Mouse (Mus musculus): Measurements from ENCODE around the gene Gm43720. TPM values are rescaled to one million over a fixed set of nuclear protein-coding genes. Genes with fewer than 3 reads are reported as not detected.
A peak's percentile ranks its signal among the peaks of the same experiment; 100 is the strongest.

The Gm43720 gene
- total RNA-seq, 2 experiments from 2014 or later: not detected

DNA sequence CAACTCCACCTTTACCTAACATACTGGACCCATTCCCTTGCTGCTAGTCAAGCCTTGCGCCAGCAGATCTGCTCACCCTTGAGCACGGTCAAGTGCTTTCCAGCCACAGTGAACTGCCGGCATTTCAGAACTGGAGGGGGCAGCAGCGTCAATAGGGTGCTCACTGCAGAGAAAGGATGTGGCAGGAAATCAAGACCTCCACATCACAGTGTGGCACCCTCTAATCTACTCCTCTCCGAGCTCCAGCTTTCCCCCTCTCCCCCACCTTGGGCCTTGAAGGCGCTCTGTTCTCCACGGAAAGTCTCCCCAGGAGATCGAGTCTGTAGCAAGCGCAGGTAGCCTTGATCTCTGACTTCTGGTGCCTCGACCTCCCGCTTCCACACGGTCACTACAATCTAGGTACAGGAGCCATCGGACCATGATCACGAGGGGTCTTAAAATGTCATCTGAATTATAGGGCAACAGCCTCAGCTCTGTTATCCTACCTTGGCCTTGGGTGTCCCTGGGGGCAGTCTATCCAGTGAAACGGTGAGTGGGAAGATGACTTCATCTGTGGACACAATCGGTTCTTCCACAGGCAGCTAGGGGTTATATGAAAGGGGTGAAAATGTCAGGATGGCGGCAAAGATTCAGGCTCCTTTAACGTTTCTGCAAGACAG lies 17.0 kb downstream of the Gm43720 start:
- intact Hi-C loops (cut with DNase I): loop anchor here (5.0 kb wide), 1 partner anchor 180 kb away; the partner anchor contains the start of gene Zfp157
- DNase-seq: no peak

DNA sequence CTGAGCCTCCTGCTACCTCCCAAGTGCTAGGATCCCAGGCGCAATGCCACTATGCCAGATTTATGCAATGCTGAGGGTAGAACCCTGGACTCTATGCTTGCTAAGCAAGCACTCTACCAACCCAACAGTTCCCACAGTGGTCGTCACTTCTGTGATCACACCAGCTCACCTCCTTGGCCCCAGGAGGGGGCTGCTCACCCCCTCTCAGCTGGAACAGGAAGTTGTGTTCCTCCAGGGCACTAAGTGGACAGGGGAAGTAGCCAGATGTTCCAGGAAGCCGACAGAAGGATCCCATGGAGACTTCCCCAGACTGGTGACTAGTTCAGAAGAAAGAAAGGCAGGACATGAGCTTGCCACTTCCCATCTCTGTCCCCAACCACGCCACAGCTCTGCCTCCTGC lies 17.8 kb downstream of the Gm43720 start:
- intact Hi-C loops (cut with DNase I): loop anchor here (5.0 kb wide), 1 partner anchor 180 kb away; the partner anchor contains the start of gene Zfp157
- no peak for DNase-seq

DNA sequence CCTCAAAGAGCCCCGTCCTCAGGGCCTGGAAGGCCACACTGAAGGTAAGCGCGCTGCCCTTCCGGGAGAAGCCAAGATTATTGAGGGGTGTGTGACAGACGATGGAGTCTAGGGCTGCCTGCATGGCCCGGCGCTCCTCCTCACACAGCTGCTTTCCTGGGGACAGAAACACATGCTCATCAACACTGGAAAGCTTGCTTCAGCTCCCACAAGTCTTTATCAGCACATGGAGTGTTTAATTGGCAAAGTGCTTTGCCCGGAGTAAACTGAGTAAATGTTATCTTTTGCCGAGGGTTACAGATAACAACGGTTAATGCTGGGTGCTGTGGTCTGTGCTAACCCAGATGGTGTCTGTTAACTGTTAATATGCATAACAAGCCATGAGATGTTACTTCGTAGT lies 18.9 kb downstream of the Gm43720 start:
- no peak for DNase-seq
- intact Hi-C loops (cut with DNase I): loop anchor here (5.0 kb wide), 1 partner anchor 181 kb away; the partner anchor contains the start of gene Zfp157

DNA sequence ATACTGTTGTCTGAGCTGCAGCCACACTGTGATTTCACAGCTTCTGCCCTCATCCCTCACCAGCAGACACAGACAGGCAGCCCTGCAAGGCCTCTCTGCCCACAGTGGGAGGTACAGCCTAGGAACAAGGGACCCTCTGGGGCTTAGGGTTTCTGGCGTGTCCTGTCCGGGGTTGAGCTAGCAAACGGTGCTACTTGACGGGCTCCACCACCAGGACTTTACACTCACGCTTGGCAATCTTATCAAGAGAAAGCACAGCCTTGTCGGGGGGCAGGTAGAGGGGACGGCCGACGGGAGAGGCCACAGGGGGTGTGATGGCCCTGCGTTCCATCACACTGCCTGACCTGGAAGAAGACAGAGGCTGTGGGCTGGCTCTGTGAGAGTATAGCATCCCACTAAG lies 19.7 kb downstream of the Gm43720 start:
- intact Hi-C loops (cut with DNase I): loop anchor here (5.0 kb wide), 1 partner anchor 182 kb away; the partner anchor contains the start of gene Zfp157
- DNase-seq: no peak

- no peak for DNase-seq
Observed at GRCm38 (mm10) chr5:138258993-138259392, 20.8 kb downstream of the Gm43720 start.

DNA sequence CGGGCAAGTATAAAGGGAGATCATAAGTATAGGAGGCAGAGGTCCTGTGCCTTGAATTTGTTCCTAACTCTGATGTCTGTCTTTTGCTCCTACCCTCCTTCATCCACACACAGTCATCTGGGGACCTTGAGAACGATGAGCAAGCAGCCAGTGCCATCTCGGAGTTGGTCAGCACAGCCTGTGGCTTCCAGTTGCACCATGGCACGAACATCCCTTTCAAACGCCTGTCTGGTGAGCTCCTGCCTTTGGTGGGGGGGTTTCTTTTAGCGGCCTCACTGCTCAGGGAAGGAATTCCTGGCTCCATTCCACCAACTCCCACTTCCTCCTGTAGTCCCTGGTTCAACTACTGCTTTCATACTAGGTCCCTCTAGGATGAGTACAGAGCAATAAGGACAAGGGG lies 21.2 kb downstream of the Gm43720 start:
- DNase-seq: no peak
- intact Hi-C loops (cut with DNase I): no loop called here

More at GRCm38 (mm10) chr5:138258993-138259392, 20.8 kb downstream of the Gm43720 start:
- intact Hi-C loops (cut with DNase I): no loop called here

DNA sequence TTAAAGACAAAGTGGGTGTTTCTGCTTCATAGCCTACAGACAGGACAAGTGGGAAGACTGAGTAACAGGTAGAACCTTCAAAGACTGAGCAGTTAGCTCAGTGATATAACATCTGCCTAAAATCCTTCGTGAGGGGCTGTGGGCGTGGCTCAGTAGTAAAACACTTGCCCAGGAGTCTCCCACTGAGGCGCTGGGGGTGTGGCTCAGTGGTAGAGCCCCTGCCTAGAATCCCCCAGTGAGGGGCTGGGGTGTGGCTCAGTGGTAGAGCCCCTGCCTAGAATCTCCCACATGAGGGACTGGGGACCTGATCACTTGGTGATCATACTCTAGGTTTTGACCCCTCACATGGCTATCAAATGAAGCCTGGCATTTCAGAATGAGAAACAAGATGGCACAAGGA lies 21.7 kb downstream of the Gm43720 start:
- intact Hi-C loops (cut with DNase I): no loop called here
- no peak for DNase-seq

GRCm38 (mm10) chr5:138257585-138257978 lies 22.2 kb downstream of the Gm43720 start:
- intact Hi-C loops (cut with DNase I): no loop called here
- no peak for DNase-seq

GRCm38 (mm10) chr5:138256966-138257584 lies 22.7 kb downstream of the Gm43720 start:
- intact Hi-C loops (cut with DNase I): no loop called here
- DNase-seq: no peak

- no peak for DNase-seq
- intact Hi-C loops (cut with DNase I): no loop called here
Observed at GRCm38 (mm10) chr5:138256094-138256467, 23.7 kb downstream of the Gm43720 start.

GRCm38 (mm10) chr5:138255353-138256093 lies 24.2 kb downstream of the Gm43720 start, which contains the start of gene Lamtor4:
Gene Lamtor4 (plus strand): TSS chr5:138255482.
- DNase-seq: peak; percentile 96 to 97
- intact Hi-C loops (cut with DNase I): no loop called here

- DNase-seq: no peak
- intact Hi-C loops (cut with DNase I): loop anchor here (1.0 kb wide), 1 partner anchor 52 kb away; no protein-coding TSS in a partner anchor
Observed at GRCm38 (mm10) chr5:138253061-138253460, 26.7 kb downstream of the Gm43720 start.

DNA sequence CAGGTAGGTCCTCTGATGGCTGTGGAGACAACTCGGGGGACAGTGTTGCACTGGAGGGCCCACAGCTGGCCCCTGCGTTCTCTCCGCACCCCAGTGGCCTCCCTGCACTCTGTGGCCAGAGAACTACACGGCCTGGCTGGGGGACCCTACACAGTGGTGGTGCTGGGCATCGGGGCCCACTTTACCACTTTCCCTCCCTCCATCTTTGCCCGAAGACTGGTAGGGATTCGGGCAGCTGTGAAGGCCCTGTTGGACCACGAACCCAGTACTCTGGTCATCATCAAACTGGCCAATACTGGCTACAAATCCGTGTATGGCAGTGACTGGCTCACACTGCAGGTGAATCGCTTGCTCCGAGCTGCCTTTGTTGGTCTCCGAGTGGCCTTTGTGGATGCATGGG lies 28.6 kb downstream of the Gm43720 start:
- no peak for DNase-seq
- intact Hi-C loops (cut with DNase I): no loop called here

DNA sequence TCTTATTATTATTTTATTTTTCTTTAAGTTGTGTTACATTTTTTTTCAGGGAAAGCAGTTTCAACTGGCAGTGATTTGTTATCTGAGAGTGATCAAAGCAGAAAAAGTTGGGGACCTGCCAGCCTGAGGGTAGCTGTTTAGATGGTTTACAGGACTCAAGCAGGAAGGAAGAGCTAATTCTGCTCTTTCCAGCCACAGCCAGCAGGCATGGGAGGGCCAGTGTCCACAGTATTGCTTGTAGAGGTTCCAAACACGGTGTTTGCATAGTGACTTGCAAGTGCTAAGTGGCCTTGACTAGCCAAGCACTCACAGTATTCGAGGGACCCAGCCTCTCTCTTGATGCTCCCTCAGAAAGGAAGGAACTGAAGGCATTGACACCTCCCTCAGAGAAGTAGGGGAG lies 38.2 kb downstream of the Gm43720 start:
- no peak for DNase-seq
- intact Hi-C loops (cut with DNase I): no loop called here

GRCm38 (mm10) chr5:138234224-138234623 lies 45.5 kb downstream of the Gm43720 start:
- intact Hi-C loops (cut with DNase I): no loop called here
- no peak for DNase-seq

GRCm38 (mm10) chr5:138233778-138234177 lies 46.0 kb downstream of the Gm43720 start:
- DNase-seq: no peak
- intact Hi-C loops (cut with DNase I): no loop called here

DNA sequence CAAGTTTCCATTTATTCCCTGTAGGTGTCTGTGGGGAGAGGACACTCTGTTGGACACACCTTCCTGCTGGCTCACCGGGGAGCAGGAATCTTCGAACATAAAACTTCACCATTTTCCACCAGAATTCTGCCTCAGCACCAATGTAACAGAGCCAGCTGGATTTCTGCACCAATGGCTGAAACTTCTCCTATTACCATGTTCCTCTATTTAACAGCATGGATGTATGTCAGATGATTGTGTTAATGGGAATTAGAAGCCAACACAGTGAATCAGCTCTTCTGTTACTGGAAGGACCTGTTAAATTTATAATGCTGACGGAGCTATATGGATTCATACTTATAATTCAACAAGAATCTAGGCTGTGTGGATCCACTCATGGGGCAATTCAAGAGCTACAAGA lies 50.2 kb downstream of the Gm43720 start:
- intact Hi-C loops (cut with DNase I): no loop called here

DNA sequence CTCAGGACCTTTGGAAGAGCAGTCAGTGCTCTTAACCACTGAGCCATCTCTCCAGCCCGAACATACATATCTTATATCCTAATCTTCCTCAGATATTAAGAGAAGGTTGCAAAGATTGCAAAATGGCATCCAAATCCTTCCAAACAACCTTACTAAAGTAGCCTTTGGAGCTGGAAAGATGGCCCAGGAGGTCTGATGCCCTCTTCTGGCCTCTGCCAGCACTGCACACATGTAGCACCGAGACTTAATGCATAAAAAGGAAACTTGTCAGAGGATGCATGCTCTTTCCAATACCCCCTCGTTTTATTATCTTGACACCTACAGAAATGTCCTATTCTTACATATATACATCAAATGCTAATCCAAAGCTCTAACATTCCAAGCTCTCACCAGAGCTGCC lies 51.7 kb downstream of the Gm43720 start:
- intact Hi-C loops (cut with DNase I): no loop called here
- peak in 1 of 2 experiments; percentile 50 for DNase-seq

More for the DNA sequence above, 50.2 kb downstream of the Gm43720 start:
- DNase-seq: no peak

DNA sequence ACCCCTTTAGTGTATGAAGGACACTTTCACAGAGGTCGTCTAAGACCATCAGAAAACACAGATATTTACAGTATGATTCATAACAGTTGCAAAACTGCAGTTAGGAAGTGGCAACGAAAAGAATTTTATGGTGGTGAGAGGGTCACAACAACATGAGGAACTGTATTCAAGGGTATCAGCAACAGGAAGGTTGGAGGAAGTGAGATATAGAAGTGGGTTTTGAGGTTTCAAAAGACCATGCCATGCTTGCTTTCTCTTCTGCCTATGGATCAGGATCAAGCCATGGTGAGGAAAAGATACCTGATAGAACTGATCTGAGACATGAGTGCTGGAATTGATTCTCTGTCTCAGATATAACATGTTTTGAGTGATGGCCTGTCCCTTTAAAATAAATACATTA lies 52.4 kb downstream of the Gm43720 start:
- intact Hi-C loops (cut with DNase I): no loop called here
- DNase-seq: no peak

GRCm38 (mm10) chr5:138226491-138226890 lies 53.3 kb downstream of the Gm43720 start:
- no peak for DNase-seq
- intact Hi-C loops (cut with DNase I): no loop called here

GRCm38 (mm10) chr5:138225700-138226099 lies 54.1 kb downstream of the Gm43720 start, which contains the start of gene Nxpe5:
Gene Nxpe5 (plus strand): TSS chr5:138225898.
- intact Hi-C loops (cut with DNase I): no loop called here
- no peak for DNase-seq
